25 mouse cellular contexts compared by ENCODE assay signal in genomic region chr1:144502241-144502640, GRCm38 (mm10).
DNase-seq lines count a peak whose midpoint lies in the region; ATAC-seq and TF ChIP-seq lines count a peak whose summit lies in the region.
"Had no signal": no experiment of that assay in that cellular context is flagged by ENCODE, and none has a peak within 500 bp of the region (broad histone marks: within the 10 kb centered on the region; RNA-seq: fewer than 3 reads in every experiment).

No protein-coding gene starts in this region.

- ATAC-seq in forebrain, embryonic 13.5 days: peak; percentile 88
- ATAC-seq in forebrain, postnatal 0 days: peak; percentile 90
- ATAC-seq: activated CD4-positive, CD25-positive, alpha-beta regulatory T cell, adult 4 months; Patski had no signal

- TF ChIP-seq EP300 in MEL (IDR thresholded peaks at IDR 0.05; ENCODE audit: low read depth in 1 of 2, low read length in 2 of 2): 0 out of 4 replicates have a peak, but pooled peaks of 1 of the 2 experiments have one; percentile 18

- no peaks in the 10 kb centered on the region for H3K9me3 ChIP-seq in forebrain, embryonic 13.5 days (replicated peaks)
- H3K9me3 ChIP-seq in forebrain, embryonic 10.5 days: no peaks in the 10 kb centered on the region
- H3K9me3 ChIP-seq in MEL (replicated peaks; ENCODE audit: insufficient read depth, low read length): no peaks in the 10 kb centered on the region
- H3K9me3 ChIP-seq in forebrain, postnatal 0 days (ENCODE audit: low read length): no peaks in the 10 kb centered on the region
- H3K9me3 ChIP-seq: embryonic facial prominence, embryonic 12.5 days; hindbrain, embryonic 12.5 days; limb, embryonic 15.5 days; liver, embryonic 15.5 days; midbrain, embryonic 12.5 days had no signal

- WGBS in forebrain, embryonic 13.5 days: 69% methylated on average over 1 of the region's 1 CpGs
- WGBS in forebrain, embryonic 10.5 days: 96% methylated on average over 1 of the region's 1 CpGs
- 45% methylated on average over 1 of the region's 1 CpGs for WGBS in forebrain, postnatal 0 days

- no peak overlapping the region for H3K4me3 ChIP-seq in forebrain, embryonic 13.5 days
- H3K4me3 ChIP-seq in forebrain, embryonic 10.5 days: no peak overlapping the region
- no peak overlapping the region for H3K4me3 ChIP-seq in MEL (ENCODE audit: control insufficient read depth in 1 of 2, insufficient read depth in 1 of 2, low read depth in 2 of 2, low read length in 2 of 2)
- no peak overlapping the region for H3K4me3 ChIP-seq in forebrain, postnatal 0 days (ENCODE audit: low read depth, low read length)
- H3K4me3 ChIP-seq: embryonic facial prominence, embryonic 12.5 days; hindbrain, embryonic 12.5 days; layer of hippocampus, adult 2 months; limb, embryonic 15.5 days; liver, embryonic 15.5 days; midbrain, embryonic 12.5 days had no signal

- no peak for TF ChIP-seq CTCF in MEL (IDR thresholded peaks at IDR 0.05 in 2 of 3, conservative IDR thresholded peaks at IDR 0.05 in 1 of 3; ENCODE audit: control insufficient read depth in 1 of 3, insufficient read depth in 1 of 3, low read depth in 2 of 3, low read length in 3 of 3, poor library complexity in 1 of 3, severe bottlenecking in 1 of 3)
- no peak for TF ChIP-seq CTCF in forebrain, postnatal 0 days (IDR thresholded peaks at IDR 0.05; ENCODE audit: low read depth)

- no peaks in the 10 kb centered on the region for H3K27me3 ChIP-seq in forebrain, embryonic 13.5 days
- H3K27me3 ChIP-seq in forebrain, embryonic 10.5 days (ENCODE audit: poor library complexity, severe bottlenecking): no peaks in the 10 kb centered on the region
- H3K27me3 ChIP-seq in MEL (ENCODE audit: control insufficient read depth in 1 of 2, insufficient read depth in 2 of 2, low read length in 2 of 2): no peaks in the 10 kb centered on the region
- H3K27me3 ChIP-seq in forebrain, postnatal 0 days (ENCODE audit: insufficient read depth, low read length): no peaks in the 10 kb centered on the region
- H3K27me3 ChIP-seq: embryonic facial prominence, embryonic 12.5 days; hindbrain, embryonic 12.5 days; limb, embryonic 15.5 days; liver, embryonic 15.5 days; midbrain, embryonic 12.5 days; Patski had no signal

- H3K9ac ChIP-seq in forebrain, embryonic 13.5 days: no peak overlapping the region
- no peak overlapping the region for H3K9ac ChIP-seq in MEL (ENCODE audit: control insufficient read depth, low read depth, low read length, poor library complexity, severe bottlenecking)
- no peak overlapping the region for H3K9ac ChIP-seq in forebrain, postnatal 0 days
- H3K9ac ChIP-seq: embryonic facial prominence, embryonic 12.5 days; hindbrain, embryonic 12.5 days; limb, embryonic 15.5 days; liver, embryonic 15.5 days; midbrain, embryonic 12.5 days had no signal

- H3K79me2 ChIP-seq in MEL (ENCODE audit: control insufficient read depth, insufficient read depth, low read length, poor library complexity): no peaks in the 10 kb centered on the region

- H3K36me3 ChIP-seq in forebrain, embryonic 13.5 days (ENCODE audit: poor library complexity, severe bottlenecking): no peaks in the 10 kb centered on the region
- H3K36me3 ChIP-seq in forebrain, embryonic 10.5 days (replicated peaks): no peaks in the 10 kb centered on the region
- H3K36me3 ChIP-seq in MEL (ENCODE audit: control insufficient read depth in 1 of 2, insufficient read depth in 2 of 2, low read length in 2 of 2): peaks cover 0 to 13% of the 10 kb centered on the region in 2 experiments; a peak in 2 of 4 replicates
- no peaks in the 10 kb centered on the region for H3K36me3 ChIP-seq in forebrain, postnatal 0 days (ENCODE audit: insufficient read depth)
- H3K36me3 ChIP-seq: embryonic facial prominence, embryonic 12.5 days; hindbrain, embryonic 12.5 days; limb, embryonic 15.5 days; liver, embryonic 15.5 days; midbrain, embryonic 12.5 days had no signal

- TF ChIP-seq RAD21 in MEL (IDR thresholded peaks at IDR 0.05; ENCODE audit: low read depth, low read length): no peak

- no peak overlapping the region for H3K4me2 ChIP-seq in forebrain, embryonic 13.5 days
- no peak overlapping the region for H3K4me2 ChIP-seq in forebrain, postnatal 0 days (ENCODE audit: low read depth)
- H3K4me2 ChIP-seq: embryonic facial prominence, embryonic 12.5 days; hindbrain, embryonic 12.5 days; limb, embryonic 15.5 days; liver, embryonic 15.5 days; midbrain, embryonic 12.5 days had no signal

- no peak overlapping the region for H3K27ac ChIP-seq in forebrain, embryonic 13.5 days
- no peak overlapping the region for H3K27ac ChIP-seq in forebrain, embryonic 10.5 days
- H3K27ac ChIP-seq in MEL (ENCODE audit: control insufficient read depth, low read depth, low read length): no peak overlapping the region
- no peak overlapping the region for H3K27ac ChIP-seq in forebrain, postnatal 0 days (ENCODE audit: low read depth, low read length)
- H3K27ac ChIP-seq: embryonic facial prominence, embryonic 12.5 days; hindbrain, embryonic 12.5 days; layer of hippocampus, adult 2 months; limb, embryonic 15.5 days; liver, embryonic 15.5 days; macrophage; midbrain, embryonic 12.5 days had no signal

- H3K4me1 ChIP-seq in forebrain, embryonic 13.5 days: 0 out of 2 replicates have a peak, but pooled peaks cover 7% of the 10 kb centered on the region
- H3K4me1 ChIP-seq in forebrain, embryonic 10.5 days: no peaks in the 10 kb centered on the region
- peaks cover 2 to 9% of the 10 kb centered on the region in 2 experiments; a peak in 2 of 4 replicates for H3K4me1 ChIP-seq in MEL (ENCODE audit: control insufficient read depth in 1 of 2, insufficient read depth in 2 of 2, low read length in 2 of 2)
- H3K4me1 ChIP-seq in forebrain, postnatal 0 days (ENCODE audit: insufficient read depth): no peaks in the 10 kb centered on the region
- H3K4me1 ChIP-seq: embryonic facial prominence, embryonic 12.5 days; hindbrain, embryonic 12.5 days; limb, embryonic 15.5 days; liver, embryonic 15.5 days; midbrain, embryonic 12.5 days had no signal

- no peak for TF ChIP-seq POLR2A in MEL (IDR thresholded peaks at IDR 0.05; ENCODE audit: control insufficient read depth in 1 of 2, insufficient read depth in 1 of 2, low read depth in 1 of 2, low read length in 2 of 2, poor library complexity in 1 of 2)

- DNase-seq in forebrain, embryonic 10.5 days (ENCODE audit: extremely low spot score, low spot score): no peak
- DNase-seq in left cerebral cortex, postnatal 14 days (ENCODE audit: low spot score in 2 of 2): peak; percentile 9 to 32
- no peak for DNase-seq in left cerebral cortex, postnatal 4 days
- DNase-seq in MEL (ENCODE audit: low read depth, low spot score): peak; percentile 34
- peak; percentile 54 for DNase-seq in forebrain, postnatal 0 days
- DNase-seq in adrenal gland, adult 18-20 months (ENCODE audit: low spot score in 2 of 2): no peak
- no peak for DNase-seq in adrenal gland, postnatal 36 days
- DNase-seq: adrenal gland, postnatal 25 days; B cell, adult 2 months; cerebellum, adult 9-10 months; heart, postnatal 10 days; kidney, adult 18-20 months; kidney, postnatal 14 days; spleen, adult 18-20 months; thymus, adult 18-20 months had no signal

- intact Hi-C loops in left cerebral cortex, postnatal 14 days (cut with DNase I): no loop called here
- intact Hi-C loops in left cerebral cortex, postnatal 4 days (cut with DNase I): no loop called here

TF ChIP-seq in MEL, 35 proteins besides CTCF, POLR2A, EP300 and RAD21:
- TF ChIP-seq ETS1 (IDR thresholded peaks at IDR 0.05; ENCODE audit: low read depth, low read length): peak; percentile 83
- no peak for TF ChIP-seq BHLHE40 (IDR thresholded peaks at IDR 0.05; ENCODE audit: borderline replicate concordance, low read depth, low read length)
- no peak for TF ChIP-seq MAX (IDR thresholded peaks at IDR 0.05; ENCODE audit: low read length)
- TF ChIP-seq MYB (IDR thresholded peaks at IDR 0.05; ENCODE audit: low read depth, low read length): no peak
- TF ChIP-seq UBTF (IDR thresholded peaks at IDR 0.05; ENCODE audit: borderline replicate concordance, insufficient read depth, low read depth, low read length): no peak
- TF ChIP-seq NRF1 (IDR thresholded peaks at IDR 0.05; ENCODE audit: insufficient read depth, low read depth, low read length, poor library complexity, severe bottlenecking): no peak
- TF ChIP-seq MAFK (IDR thresholded peaks at IDR 0.05; ENCODE audit: borderline replicate concordance, low read depth, low read length): no peak
- TF ChIP-seq ZMIZ1 (IDR thresholded peaks at IDR 0.05; ENCODE audit: low read depth, low read length): no peak
- no peak for TF ChIP-seq MEF2A (IDR thresholded peaks at IDR 0.05; ENCODE audit: extremely low read depth, insufficient replicate concordance, low read depth, low read length, poor library complexity, severe bottlenecking)
- TF ChIP-seq POLR2AphosphoS5 (IDR thresholded peaks at IDR 0.05; ENCODE audit: borderline replicate concordance, low read depth, low read length): no peak
- no peak for TF ChIP-seq POLR2AphosphoS2 (IDR thresholded peaks at IDR 0.05; ENCODE audit: low read length)
- no peak for TF ChIP-seq SIN3A (IDR thresholded peaks at IDR 0.05; ENCODE audit: low read length)
- no peak for TF ChIP-seq TAL1 (IDR thresholded peaks at IDR 0.05; ENCODE audit: low read length)
- TF ChIP-seq GATA1 (IDR thresholded peaks at IDR 0.05; ENCODE audit: low read depth, low read length): 0 out of 2 replicates have a peak, but pooled peaks have one; percentile 14

Comparison
In these comparisons a context has a peak if more than half of its experiments do, and no peak if none do; other contexts are left out.
1. DNase-seq: peak in left cerebral cortex, postnatal 14 days (2 of 2), MEL (single experiment) and forebrain, postnatal 0 days (single experiment); none in forebrain, embryonic 10.5 days (single experiment), left cerebral cortex, postnatal 4 days (single experiment), adrenal gland, adult 18-20 months (0 of 2) and adrenal gland, postnatal 36 days (0 of 2).